Mouse (Mus musculus) heart, embryonic 15.5 days (tissue): ENCODE results near the gene Utrn. TPM values are rescaled to one million over a fixed set of nuclear protein-coding genes. Genes with fewer than 3 reads are reported as not detected.

Experiments
- ATAC-seq: fragments of 200-750 bp; cut with Nextera tagmentation; replicated peaks from 2 replicates; pipeline ENCODE4 v1.8.0; 2017; ENCODE audit warnings: low read depth, moderate TSS enrichment; ENCODE audit not compliant: insufficient number of reproducible peaks, insufficient read depth, low FRiP score
- H3K27ac ChIP-seq: fragments of 300-500 bp; sonication (generic); 2 replicates; pipeline ENCODE4 v1.5.1; 2015; ENCODE audit warnings: mild to moderate bottlenecking, inconsistent platforms
- H3K27me3 ChIP-seq: fragments of 300-500 bp; sonication (generic); 2 replicates; pipeline ENCODE4 v1.6.1; 2015; ENCODE audit warnings: inconsistent platforms
- H3K36me3 ChIP-seq: fragments of 300-500 bp; sonication (generic); 2 replicates; pipeline ENCODE4 v1.6.1; 2015; ENCODE audit warnings: mild to moderate bottlenecking, inconsistent platforms
- H3K4me1 ChIP-seq: fragments of 300-500 bp; sonication (generic); replicated peaks from 2 replicates; pipeline ENCODE4 v1.6.1; 2015; ENCODE audit warnings: inconsistent platforms
- H3K4me2 ChIP-seq: fragments of 300-500 bp; sonication (generic); 2 replicates; pipeline ENCODE4 v1.6.1; 2015; ENCODE audit warnings: inconsistent platforms, mild to moderate bottlenecking, moderate library complexity
- H3K4me3 ChIP-seq: fragments of 300-500 bp; sonication (generic); 2 replicates; pipeline ENCODE4 v1.5.1; 2015; ENCODE audit warnings: mild to moderate bottlenecking, inconsistent platforms
- H3K9ac ChIP-seq: fragments of 300-500 bp; sonication (generic); 2 replicates; pipeline ENCODE4 v1.6.1; 2015; ENCODE audit warnings: mild to moderate bottlenecking, inconsistent platforms
- H3K9me3 ChIP-seq: fragments of 300-500 bp; sonication (generic); replicated peaks from 2 replicates; pipeline ENCODE4 v1.6.1; 2016; ENCODE audit warnings: inconsistent platforms
- WGBS: fragments of 180-500 bp; shearing (Covaris S2); methylation state at CpG from one replicate; pipeline ENCODE4 v1.1.7; 2015; ENCODE audit warnings: mixed read lengths; 5-methylcytosine and 5-hydroxymethylcytosine counted together
- polyA plus RNA-seq: library from polyadenylated mRNA; unstranded; fragments of >200 nt; fragmentation: Nextera tagmentation; extraction: Ambion mirVana; gene quantifications from 2 replicates; pipeline ENCODE4 v1.2.1, GENCODE M21; 2015

The Utrn gene
- polyA plus RNA-seq, 1 experiment from 2014 or later, result 58.8 TPM

- H3K27me3 ChIP-seq, result no peaks in the 10 kb centered on the region
- no peak overlapping the region for H3K4me3 ChIP-seq
- peaks cover 20% of the 10 kb centered on the region for H3K4me1 ChIP-seq
- ATAC-seq, result no peak
- no peak overlapping the region for H3K4me2 ChIP-seq
- H3K27ac ChIP-seq, result no peak overlapping the region
- no peaks in the 10 kb centered on the region for H3K9me3 ChIP-seq
- no peak overlapping the region for H3K9ac ChIP-seq
- WGBS, result 73% methylated on average over 11 of the region's 11 CpGs
- H3K36me3 ChIP-seq, result no peaks in the 10 kb centered on the region
Observed at GRCm38 (mm10) chr10:12552196-12552889, 316.8 kb downstream of the Utrn start.

- WGBS, result 81% methylated on average over 5 of the region's 5 CpGs
- H3K4me2 ChIP-seq, result no peak overlapping the region
- no peak for ATAC-seq
Observed at GRCm38 (mm10) chr10:12551735-12552134, 317.4 kb downstream of the Utrn start.

GRCm38 (mm10) chr10:12549945-12550540, 319.1 kb downstream of the Utrn start:
- ATAC-seq, result no peak
- H3K9me3 ChIP-seq, result no peaks in the 10 kb centered on the region
- H3K9ac ChIP-seq, result no peak overlapping the region
- H3K4me1 ChIP-seq, result peaks cover 20% of the 10 kb centered on the region
- H3K27me3 ChIP-seq, result no peaks in the 10 kb centered on the region
- no peak overlapping the region for H3K4me2 ChIP-seq
- H3K36me3 ChIP-seq, result no peaks in the 10 kb centered on the region
- 21% methylated on average over 1 of the region's 1 CpGs for WGBS
- no peak overlapping the region for H3K27ac ChIP-seq
- H3K4me3 ChIP-seq, result no peak overlapping the region

More at GRCm38 (mm10) chr10:12551735-12552134, 317.4 kb downstream of the Utrn start:
- Histone ChIP-seq H3K27ac (no peak overlapping the region), H3K36me3 (no peaks in the 10 kb centered on the region), H3K4me1 (peaks cover 20% of the 10 kb centered on the region), H3K9ac (no peak overlapping the region), H3K27me3 (no peaks in the 10 kb centered on the region), H3K9me3 (no peaks in the 10 kb centered on the region), H3K4me3 (no peak overlapping the region)

- ATAC-seq, result no peak
- H3K27me3 ChIP-seq, result no peaks in the 10 kb centered on the region
- H3K27ac ChIP-seq, result no peak overlapping the region
- H3K9me3 ChIP-seq, result no peaks in the 10 kb centered on the region
- peaks cover 20% of the 10 kb centered on the region for H3K4me1 ChIP-seq
- no peak overlapping the region for H3K4me3 ChIP-seq
- H3K9ac ChIP-seq, result no peak overlapping the region
- no peaks in the 10 kb centered on the region for H3K36me3 ChIP-seq
- H3K4me2 ChIP-seq, result peak overlapping the region; percentile 71; the same call in 1 of the 2 replicates
- 39% methylated on average over 5 of the region's 5 CpGs for WGBS
Observed at GRCm38 (mm10) chr10:12549261-12549660, 319.9 kb downstream of the Utrn start.

GRCm38 (mm10) chr10:12548616-12549084, 320.5 kb downstream of the Utrn start:
- Histone ChIP-seq H3K4me2 (peak overlapping the region; percentile 71), H3K4me3 (peak overlapping the region; percentile 45), H3K27ac (peak overlapping the region; percentile 9; the same call in 1 of the 2 replicates), H3K4me1 (peaks cover 20% of the 10 kb centered on the region), H3K36me3 (no peaks in the 10 kb centered on the region), H3K9me3 (no peaks in the 10 kb centered on the region), H3K9ac (peak overlapping the region; percentile 47), H3K27me3 (no peaks in the 10 kb centered on the region)
- 1% methylated on average over 13 of the region's 13 CpGs for WGBS
- peak; percentile 74 for ATAC-seq

GRCm38 (mm10) chr10:12547037-12547625, 322.0 kb downstream of the Utrn start:
- H3K4me2 ChIP-seq, result no peak overlapping the region; the same call in 1 of the 2 replicates
- no peak overlapping the region for H3K4me3 ChIP-seq
- ATAC-seq, result no peak
- peaks cover 20% of the 10 kb centered on the region for H3K4me1 ChIP-seq
- H3K27me3 ChIP-seq, result no peaks in the 10 kb centered on the region
- H3K27ac ChIP-seq, result no peak overlapping the region
- no peak overlapping the region for H3K9ac ChIP-seq
- H3K36me3 ChIP-seq, result no peaks in the 10 kb centered on the region
- WGBS, result 48% methylated on average over 6 of the region's 6 CpGs
- H3K9me3 ChIP-seq, result no peaks in the 10 kb centered on the region

GRCm38 (mm10) chr10:12545440-12545839, 323.7 kb downstream of the Utrn start:
- Histone ChIP-seq H3K4me2 (no peak overlapping the region), H3K36me3 (no peaks in the 10 kb centered on the region), H3K27ac (no peak overlapping the region), H3K9me3 (no peaks in the 10 kb centered on the region), H3K4me3 (no peak overlapping the region), H3K9ac (no peak overlapping the region), H3K4me1 (peaks cover 19% of the 10 kb centered on the region), H3K27me3 (no peaks in the 10 kb centered on the region)
- WGBS, result 77% methylated on average over 2 of the region's 2 CpGs
- ATAC-seq, result no peak

- WGBS, result 82% methylated on average over 1 of the region's 1 CpGs
- Histone ChIP-seq H3K27ac (no peak overlapping the region), H3K27me3 (no peaks in the 10 kb centered on the region), H3K9ac (no peak overlapping the region), H3K36me3 (no peaks in the 10 kb centered on the region), H3K9me3 (no peaks in the 10 kb centered on the region), H3K4me2 (no peak overlapping the region), H3K4me1 (no peaks in the 10 kb centered on the region), H3K4me3 (no peak overlapping the region)
- no peak for ATAC-seq
Observed at GRCm38 (mm10) chr10:12541757-12542156, 327.4 kb downstream of the Utrn start.

GRCm38 (mm10) chr10:12535272-12535671, 333.9 kb downstream of the Utrn start:
- ATAC-seq, result no peak
- WGBS, result 93% methylated on average over 1 of the region's 1 CpGs
- Histone ChIP-seq H3K4me2 (no peak overlapping the region), H3K27ac (no peak overlapping the region), H3K27me3 (no peaks in the 10 kb centered on the region), H3K36me3 (no peaks in the 10 kb centered on the region), H3K9ac (no peak overlapping the region), H3K9me3 (no peaks in the 10 kb centered on the region), H3K4me3 (no peak overlapping the region), H3K4me1 (0 out of 2 replicates have a peak, but pooled peaks cover 4% of the 10 kb centered on the region)

GRCm38 (mm10) chr10:12534801-12535200, 334.4 kb downstream of the Utrn start:
- Histone ChIP-seq H3K9me3 (no peaks in the 10 kb centered on the region), H3K27me3 (no peaks in the 10 kb centered on the region), H3K36me3 (no peaks in the 10 kb centered on the region), H3K27ac (no peak overlapping the region), H3K4me2 (no peak overlapping the region), H3K4me1 (0 out of 2 replicates have a peak, but pooled peaks cover 4% of the 10 kb centered on the region), H3K4me3 (no peak overlapping the region), H3K9ac (no peak overlapping the region)
- WGBS, result 68% methylated on average over 3 of the region's 3 CpGs
- no peak for ATAC-seq

GRCm38 (mm10) chr10:12534301-12534700, 334.9 kb downstream of the Utrn start:
- Histone ChIP-seq H3K4me3 (no peak overlapping the region), H3K9me3 (no peaks in the 10 kb centered on the region), H3K27ac (no peak overlapping the region), H3K36me3 (no peaks in the 10 kb centered on the region), H3K4me1 (0 out of 2 replicates have a peak, but pooled peaks cover 4% of the 10 kb centered on the region), H3K4me2 (no peak overlapping the region), H3K9ac (no peak overlapping the region), H3K27me3 (no peaks in the 10 kb centered on the region)
- 75% methylated on average over 3 of the region's 3 CpGs for WGBS
- no peak for ATAC-seq
